Mouse (Mus musculus) monocyte, adult 59 days (primary cell): ENCODE results near the gene Pfdn5. TPM values are rescaled to one million over a fixed set of nuclear protein-coding genes. Genes with fewer than 3 reads are reported as not detected.

Experiments used
- total RNA-seq, 2 experiments: library from RNA; stranded (reverse); gene quantifications; one replicate each; pipeline ENCODE4 v1.2.4; 2023

Pfdn5 gene
- total RNA-seq = 100 to 1,000 TPM; 450 to 458 TPM

DNA sequence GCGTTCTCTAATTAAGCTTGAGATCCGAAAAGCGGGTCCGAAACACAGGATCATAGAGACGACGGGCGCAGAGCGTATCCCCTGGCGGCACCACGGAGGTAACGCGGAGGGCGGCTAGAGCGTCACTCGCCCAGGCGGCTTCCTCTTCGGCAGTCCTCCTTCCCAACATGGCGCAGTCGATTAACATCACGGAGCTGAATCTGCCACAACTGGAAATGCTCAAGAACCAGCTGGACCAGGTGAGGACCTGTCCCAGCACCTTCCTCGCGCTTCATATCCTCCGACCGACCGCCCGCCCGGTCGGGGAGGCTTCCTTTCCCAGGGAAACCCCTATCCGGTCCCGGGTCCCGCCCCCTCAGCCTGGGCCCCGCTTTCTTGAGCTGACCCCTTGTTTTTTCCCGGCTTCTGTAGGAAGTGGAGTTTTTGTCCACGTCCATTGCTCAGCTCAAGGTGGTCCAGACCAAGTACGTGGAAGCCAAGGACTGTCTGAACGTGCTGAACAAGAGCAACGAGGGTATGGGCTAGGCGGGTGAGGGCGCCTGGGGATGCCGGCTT lies at the start of gene Pfdn5:
Gene Pfdn5, plus strand, starts transcription at position 95 of the 555 bp plus-strand sequence.

DNA sequence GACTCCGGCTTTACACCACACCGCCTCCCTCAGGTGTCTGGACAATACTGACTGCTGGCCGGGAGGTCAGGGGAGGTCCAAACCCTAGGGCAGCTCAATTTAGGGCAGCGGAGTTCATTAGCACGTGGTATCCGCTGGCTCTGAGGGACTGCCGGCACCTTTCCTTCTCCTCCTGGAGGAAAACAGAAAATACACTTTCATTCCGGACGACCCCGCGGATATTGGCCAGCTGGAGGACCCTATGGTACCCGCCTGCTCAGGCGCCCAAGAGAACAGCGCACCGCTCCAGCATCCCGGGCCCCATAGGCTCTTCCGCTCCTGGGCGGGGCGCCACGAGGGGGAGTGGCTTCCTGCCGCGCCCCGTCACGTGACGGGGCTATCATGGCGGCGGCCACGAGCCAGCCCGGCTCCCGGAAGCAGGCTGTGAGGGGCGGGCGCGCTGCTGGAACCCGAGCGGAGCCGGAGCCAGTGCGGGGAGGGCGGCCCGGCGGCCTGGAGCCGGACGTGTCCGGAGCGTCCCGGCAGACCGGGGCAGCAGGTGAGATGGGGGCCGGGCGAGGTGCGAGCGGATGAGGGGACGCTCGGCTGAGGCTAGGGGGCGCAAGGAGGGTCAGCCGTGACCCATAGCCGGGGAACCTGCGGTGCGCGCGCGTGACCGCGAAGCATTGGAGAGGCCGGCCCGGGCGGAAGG lies 46.7 kb upstream of the Pfdn5 start, which contains the start of gene Mfsd5:
Gene Mfsd5, plus strand, starts transcription at position 363 of the 691 bp plus-strand sequence.

DNA sequence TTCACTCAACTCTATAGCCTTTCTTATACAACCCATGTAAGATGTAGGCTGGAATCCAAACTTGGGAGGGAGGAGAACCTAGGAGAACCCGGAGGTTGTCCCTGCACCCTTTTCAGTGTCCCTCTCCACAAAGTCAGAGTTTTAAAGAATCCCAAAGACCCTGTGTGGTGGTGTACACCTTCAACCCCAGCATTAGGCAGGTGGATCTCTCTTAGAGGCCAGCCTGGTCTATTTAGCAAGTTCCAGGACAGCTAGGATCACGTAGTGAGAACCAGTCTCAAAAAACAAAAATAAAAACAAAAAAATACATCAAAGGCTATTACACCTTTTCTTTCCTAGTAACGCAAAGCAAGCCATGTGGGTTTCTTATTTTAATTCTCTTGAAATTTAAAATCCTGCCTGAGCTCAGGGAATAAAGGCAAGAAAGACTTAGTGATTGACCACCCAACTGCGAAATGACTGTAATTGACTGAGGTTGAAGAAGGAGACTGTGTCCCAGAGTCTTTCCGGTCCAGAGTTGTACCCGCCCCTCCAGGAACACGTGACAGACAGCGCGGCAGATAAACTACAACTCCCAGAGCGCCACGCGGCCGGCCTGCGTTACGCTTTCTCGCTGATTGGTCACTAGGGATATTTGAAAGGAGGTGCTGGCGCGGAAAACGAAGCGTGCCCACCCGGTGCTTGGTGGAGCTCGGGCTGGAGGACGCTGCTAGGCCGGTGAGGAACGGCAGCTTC lies 30.1 kb upstream of the Pfdn5 start, which contains the start of gene Espl1:
Gene Espl1, plus strand, starts transcription at position 634 of the 735 bp plus-strand sequence.

DNA sequence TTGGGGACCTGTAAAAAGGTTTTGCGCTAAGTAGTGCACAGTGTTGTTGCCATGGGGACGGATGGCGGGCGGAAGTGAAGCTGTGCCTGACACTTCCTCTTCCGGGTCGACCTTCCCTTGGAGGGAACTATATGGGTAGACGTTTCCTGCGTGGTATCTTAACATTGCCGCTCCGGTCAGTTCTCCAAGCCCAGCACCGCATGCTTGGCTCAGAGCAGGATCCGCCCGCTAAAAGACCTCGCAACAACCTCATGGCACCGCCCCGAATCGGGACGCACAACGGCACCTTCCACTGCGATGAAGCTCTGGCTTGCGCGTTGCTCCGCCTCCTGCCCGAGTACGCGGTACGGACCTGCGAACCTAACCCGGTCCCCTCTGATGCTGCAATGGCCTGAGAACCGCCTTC lies 5.7 kb downstream of the Pfdn5 start, which contains the start of gene Myg1:
Gene Myg1, plus strand, starts transcription at position 100 of the 406 bp plus-strand sequence.

DNA sequence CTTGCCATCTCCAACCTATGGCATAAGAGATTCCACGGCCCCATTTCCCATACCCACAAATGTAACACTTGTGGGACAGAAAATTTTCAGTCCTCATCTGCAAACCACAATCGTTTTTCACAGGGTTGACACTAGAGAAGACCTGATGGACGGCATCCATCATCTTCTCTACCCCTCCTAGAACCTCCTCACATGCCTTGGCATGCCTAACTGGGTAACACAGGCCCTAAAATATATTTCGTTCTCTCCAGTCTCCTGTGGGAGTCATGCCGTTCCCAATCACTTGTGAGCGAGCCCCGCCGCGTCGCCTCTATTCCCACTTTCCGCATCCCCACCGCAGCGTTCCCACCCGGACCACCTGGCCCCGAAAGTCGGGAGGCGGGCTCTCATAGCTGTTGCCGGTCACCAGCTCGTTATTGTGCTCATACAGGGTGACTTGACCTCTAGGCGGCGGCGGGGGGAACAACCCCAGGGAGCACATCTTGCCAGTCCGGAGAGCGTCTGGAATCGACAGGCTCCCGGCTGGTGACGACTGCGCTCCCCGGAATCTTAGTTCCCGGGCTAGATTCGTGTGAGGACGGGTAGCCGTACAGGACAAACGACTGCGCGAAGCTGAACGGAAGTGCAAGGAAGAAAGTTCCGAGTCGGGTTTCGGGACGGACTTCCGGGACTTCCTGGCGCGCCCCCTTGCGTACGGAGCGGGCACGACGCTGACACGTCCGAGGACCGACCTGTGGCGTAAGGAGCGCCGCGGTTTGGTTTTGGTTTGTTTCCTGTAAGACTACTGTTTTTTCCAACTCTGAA lies 24.4 kb downstream of the Pfdn5 start, which contains the start of gene Aaas:
Gene Aaas, minus strand, starts transcription at position 634 of the 804 bp plus-strand sequence.

DNA sequence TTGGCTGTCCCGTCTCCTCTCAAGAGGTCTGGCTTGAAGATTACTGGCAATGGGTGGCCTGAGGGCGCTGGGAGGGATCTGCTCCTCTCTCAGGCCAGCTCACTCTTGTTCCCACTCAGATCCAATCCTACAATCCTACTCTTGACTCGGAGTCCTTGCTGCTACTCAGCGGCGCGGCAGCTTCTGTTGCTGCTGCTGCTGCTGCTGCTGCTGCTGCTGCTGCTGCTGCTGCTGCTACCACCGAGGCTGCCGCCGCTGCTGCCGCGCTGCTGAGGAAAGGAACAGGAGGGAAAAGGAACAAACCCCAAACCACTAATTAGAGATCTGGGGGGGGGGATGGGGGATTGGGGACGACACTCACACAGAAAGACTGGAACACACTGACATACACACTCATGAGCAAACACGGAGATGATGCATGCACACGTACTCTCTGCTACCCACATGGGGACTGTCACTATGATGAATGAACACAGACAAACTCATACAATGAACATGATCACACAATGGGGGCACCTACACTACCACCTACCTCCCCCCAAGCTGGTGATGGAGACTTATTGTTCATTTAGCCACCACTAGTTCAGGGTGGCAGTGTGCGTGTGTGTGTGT lies 40.9 kb downstream of the Pfdn5 start, which contains the start of gene Sp7:
Gene Sp7, minus strand, starts transcription at position 450 of the 612 bp plus-strand sequence.

Other genes starting within 250 kb of the Pfdn5 start
- gene Tns2, start 225.7 kb upstream of the Pfdn5 start, total RNA-seq = 1 to 10 TPM in 1 of 2 experiments, under 1 TPM in 1; 0.82 to 1.5 TPM
- gene Spryd3, start 189.9 kb upstream of the Pfdn5 start, total RNA-seq = 10 to 100 TPM; 23.5 to 24.4 TPM
- gene Igfbp6, start 181.8 kb upstream of the Pfdn5 start, total RNA-seq = 1 to 10 TPM; 1.3 to 2.7 TPM
- 1 to 10 TPM in 1 of 2 experiments, under 1 TPM in 1; 0.70 to 1.4 TPM for gene Soat2, start 175.6 kb upstream of the Pfdn5 start, total RNA-seq
- gene Zfp740, start 122.9 kb upstream of the Pfdn5 start, total RNA-seq = 10 to 100 TPM; 81.6 to 82.5 TPM
- 10 to 100 TPM; 23.0 to 29.3 TPM for gene Csad, start 121.4 kb upstream of the Pfdn5 start, total RNA-seq
- 100 to 1,000 TPM; 452 to 480 TPM for gene Itgb7, start 94.2 kb upstream of the Pfdn5 start, total RNA-seq
- 10 to 100 TPM; 92.1 to 98.7 TPM for gene Rarg, start 68.6 kb upstream of the Pfdn5 start, total RNA-seq
- gene Gm9918, start 55.6 kb upstream of the Pfdn5 start, total RNA-seq = not detected
- 10 to 100 TPM; 61.9 to 62.3 TPM for gene Mfsd5, start 46.7 kb upstream of the Pfdn5 start, total RNA-seq
- 1 to 10 TPM; 6.8 to 7.2 TPM for gene Espl1, start 29.9 kb upstream of the Pfdn5 start, total RNA-seq
- gene Myg1, start 5.6 kb downstream of the Pfdn5 start, total RNA-seq = 10 to 100 TPM; 30.1 to 40.6 TPM
- gene Aaas, start 24.7 kb downstream of the Pfdn5 start, total RNA-seq = 10 to 100 TPM; 24.3 to 28.5 TPM
- gene Sp7, start 41.1 kb downstream of the Pfdn5 start, total RNA-seq = not detected
- 100 to 1,000 TPM; 147 to 181 TPM for gene Sp1, start 80.0 kb downstream of the Pfdn5 start, total RNA-seq
- not detected for gene Amhr2, start 119.3 kb downstream of the Pfdn5 start, total RNA-seq
- 100 to 1,000 TPM; 272 to 309 TPM for gene Prr13, start 132.9 kb downstream of the Pfdn5 start, total RNA-seq
- gene Pcbp2, start 144.4 kb downstream of the Pfdn5 start, total RNA-seq = 100 to 1,000 TPM; 637 to 654 TPM
- 10 to 100 TPM in 1 of 2 experiments, 1 to 10 TPM in 1; 7.0 to 10.1 TPM for gene Gm10337, start 177.6 kb downstream of the Pfdn5 start, total RNA-seq
- under 1 TPM; 0.55 to 0.82 TPM for gene Map3k12, start 190.9 kb downstream of the Pfdn5 start, total RNA-seq
- 10 to 100 TPM; 22.3 to 28.1 TPM for gene Tarbp2, start 192.1 kb downstream of the Pfdn5 start, total RNA-seq
- 10 to 100 TPM in 1 of 2 experiments, 1 to 10 TPM in 1; 8.2 to 11.4 TPM for gene Npff, start 198.8 kb downstream of the Pfdn5 start, total RNA-seq